ENCODE assay signal across 18 mouse cellular contexts in the genomic region with DNA sequence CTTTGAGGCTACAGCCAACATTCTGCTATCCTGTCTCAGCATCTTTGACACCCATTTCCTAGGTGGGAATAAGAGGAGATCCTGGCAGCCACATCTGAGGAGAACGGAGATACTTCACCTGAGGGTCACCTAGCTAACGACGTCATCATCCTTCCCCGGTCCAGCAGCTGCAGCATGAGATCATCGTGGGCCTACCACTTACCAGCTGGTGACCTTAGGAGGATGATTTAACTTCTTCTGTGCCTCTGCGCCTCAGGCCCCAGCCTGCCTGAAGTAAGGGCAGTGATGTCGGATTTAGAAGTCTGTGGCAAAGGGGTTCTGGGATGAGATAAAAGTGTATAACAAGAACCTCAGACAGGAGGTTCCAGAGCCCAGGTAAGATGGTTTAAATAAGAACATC.
"Had no signal": no experiment of that assay in that cellular context is flagged by ENCODE, and none has a peak within 500 bp of the region (broad histone marks: within the 10 kb centered on the region; RNA-seq: fewer than 3 reads in every experiment).

No protein-coding gene starts in this region.

- H3K9ac ChIP-seq: lung, embryonic 14.5 days; midbrain, embryonic 12.5 days; neural tube, embryonic 13.5 days; neural tube, embryonic 15.5 days had no signal

- H3K9me3 ChIP-seq: midbrain, embryonic 10.5 days; midbrain, embryonic 12.5 days; neural tube, embryonic 13.5 days; neural tube, embryonic 15.5 days had no signal

- DNase-seq: lung, embryonic 14.5 days; lung, postnatal 10 days; lung, postnatal 4 days; midbrain, embryonic 14.5 days; retina, postnatal 1 day; right cerebral cortex, adult 18-20 months; right cerebral cortex, postnatal 25 days; right cerebral cortex, postnatal 4 days; spleen, adult 18-20 months; thymus, adult 18-20 months; thymus, postnatal 14 days; thymus, postnatal 36 days had no signal

- ATAC-seq: midbrain, embryonic 16.5 days had no signal

- H3K36me3 ChIP-seq: midbrain, embryonic 10.5 days; midbrain, embryonic 12.5 days; neural tube, embryonic 13.5 days; neural tube, embryonic 15.5 days had no signal

- H3K4me2 ChIP-seq: lung, embryonic 14.5 days; midbrain, embryonic 12.5 days; neural tube, embryonic 13.5 days; neural tube, embryonic 15.5 days had no signal

- H3K27ac ChIP-seq: midbrain, embryonic 10.5 days; midbrain, embryonic 12.5 days; neural tube, embryonic 13.5 days; neural tube, embryonic 15.5 days had no signal

- H3K27me3 ChIP-seq: neural tube, embryonic 15.5 days had no signal

- H3K4me3 ChIP-seq: midbrain, embryonic 10.5 days; midbrain, embryonic 12.5 days; myocyte; neural tube, embryonic 13.5 days; neural tube, embryonic 15.5 days had no signal
